Mouse (Mus musculus) megakaryocyte-erythroid progenitor cell, adult 5-6 weeks (primary cell): Measurements from ENCODE around the gene Pkd1. TPM values are rescaled to one million over a fixed set of nuclear protein-coding genes. Genes with fewer than 3 reads are reported as not detected.
A peak's percentile ranks its signal among the peaks of the same experiment; 100 is the strongest.

ENCODE experiments used
- ATAC-seq: replicated peaks from 2 replicates; pipeline ENCODE4 v1.8.0; 2016; ENCODE audit warnings: mild to moderate bottlenecking, inconsistent platforms; ENCODE audit not compliant: severe bottlenecking, poor library complexity, low FRiP score, low TSS enrichment
- total RNA-seq, 2 experiments: library from RNA; stranded (forward) in 1 of 2; stranded (reverse) in 1 of 2; fragments of 200-1000, 215-1000 nt in 1 of 2; fragments of >200 nt in 1 of 2; fragmentation: Nextera tagmentation in 1 of 2; gene quantifications; 2 replicates each; pipeline ENCODE4 v1.2.3; 2014 to 2017

Pkd1 gene
- total RNA-seq, 2 experiments from 2014 or later: 5.4 to 20.5 TPM

- peak; percentile 23; the same call in 1 of the 2 replicates for ATAC-seq
These were observed 45.8 kb downstream of the Pkd1 start for GRCm38 (mm10) chr17:24595126-24596072.

DNA sequence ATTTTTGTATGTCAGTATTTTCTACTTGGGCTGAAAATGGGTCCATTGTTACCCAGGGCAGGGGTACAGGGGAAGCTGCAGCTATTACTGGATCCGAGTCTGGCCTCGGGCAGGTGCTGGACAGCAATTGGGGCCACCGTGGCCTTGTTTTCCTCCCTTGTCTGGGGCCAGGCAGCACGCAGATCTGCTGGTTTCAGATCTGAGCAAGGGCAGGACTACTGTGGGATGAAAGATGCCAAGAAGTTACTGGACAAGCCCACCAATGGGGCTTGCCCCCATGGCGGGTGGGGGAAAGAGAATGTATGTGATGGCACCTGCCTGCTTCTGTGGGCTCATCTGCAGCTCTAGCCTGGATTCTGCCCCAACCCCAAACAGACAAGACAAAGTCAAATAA lies 46.4 kb downstream of the Pkd1 start:
- no peak for ATAC-seq

- no peak for ATAC-seq
These were observed 47.0 kb downstream of the Pkd1 start for GRCm38 (mm10) chr17:24596471-24597183.

GRCm38 (mm10) chr17:24597989-24598388 lies 48.4 kb downstream of the Pkd1 start:
- no peak for ATAC-seq

DNA sequence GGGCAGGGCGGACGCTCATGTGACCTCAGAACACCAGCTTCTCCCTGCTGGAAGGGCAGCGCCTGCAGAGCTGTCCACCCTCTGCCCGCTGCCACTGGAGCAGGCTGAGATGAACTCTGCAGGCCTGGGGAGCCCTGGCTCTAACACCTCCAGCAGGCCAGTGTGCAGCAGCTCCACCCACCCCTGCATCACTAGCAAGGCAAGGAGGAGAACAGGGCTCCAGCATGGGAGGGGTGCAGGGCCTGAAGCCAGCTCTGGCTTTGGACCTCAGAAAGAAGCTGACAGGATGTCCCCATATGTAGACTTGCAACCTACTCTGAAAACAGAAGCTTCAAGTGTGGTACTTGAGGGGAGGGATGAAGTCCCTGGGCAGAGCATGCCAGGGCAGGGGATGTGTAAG lies 50.9 kb downstream of the Pkd1 start:
- ATAC-seq: no peak

GRCm38 (mm10) chr17:24603961-24604360 lies 54.3 kb downstream of the Pkd1 start:
- ATAC-seq: no peak

GRCm38 (mm10) chr17:24604557-24604956 lies 54.9 kb downstream of the Pkd1 start:
- ATAC-seq: no peak

- peak; percentile 53 for ATAC-seq
These were observed 58.7 kb downstream of the Pkd1 start for GRCm38 (mm10) chr17:24608370-24608769.

- ATAC-seq: peak; percentile 89
These were observed 59.2 kb downstream of the Pkd1 start for GRCm38 (mm10) chr17:24608874-24609273.

DNA sequence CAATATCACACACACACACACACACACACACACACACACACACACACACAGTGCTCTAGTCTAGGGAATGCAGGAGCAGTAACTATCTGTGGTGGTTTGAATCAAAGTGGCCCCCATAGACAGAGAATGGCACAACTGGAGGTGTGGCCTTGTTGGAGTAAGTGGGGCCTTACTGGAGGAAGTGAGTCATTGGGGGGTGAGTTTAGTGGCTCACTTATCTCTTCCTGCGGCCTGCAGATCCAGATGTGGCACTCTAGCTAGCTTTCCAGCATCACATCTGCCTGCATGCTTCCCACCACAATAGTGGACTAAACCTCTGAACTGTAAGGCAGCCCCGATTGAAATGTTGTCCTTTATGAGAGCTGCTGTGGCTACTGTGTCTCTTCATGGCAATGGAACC lies 61.1 kb downstream of the Pkd1 start:
- peak; percentile 64 for ATAC-seq

- peak; percentile 90 for ATAC-seq
These were observed 68.0 kb downstream of the Pkd1 start for GRCm38 (mm10) chr17:24617561-24618194.

DNA sequence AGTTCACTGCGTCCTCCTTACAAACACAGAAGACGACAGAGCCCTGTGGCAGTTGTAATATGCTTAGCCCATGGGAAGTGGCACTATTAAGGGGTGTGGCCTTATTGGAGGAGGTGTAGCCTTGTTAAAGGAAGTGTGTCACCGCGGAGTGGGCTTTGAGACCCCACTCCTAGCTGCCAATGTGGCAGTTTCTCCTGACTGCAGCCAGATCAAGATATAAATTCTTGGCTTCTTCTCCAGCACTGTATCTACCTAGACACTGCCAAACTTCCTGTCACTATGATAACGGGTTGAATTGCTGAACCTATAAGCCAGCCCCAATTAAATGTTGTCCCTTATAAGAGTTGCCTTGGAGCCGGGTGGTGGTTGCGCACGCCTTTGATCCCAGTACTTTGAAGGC lies 75.8 kb downstream of the Pkd1 start:
- ATAC-seq: no peak

- peak; percentile 66 for ATAC-seq
These were observed 79.0 kb downstream of the Pkd1 start for GRCm38 (mm10) chr17:24628646-24629045.

GRCm38 (mm10) chr17:24630072-24630471 lies 80.4 kb downstream of the Pkd1 start:
- no peak for ATAC-seq

GRCm38 (mm10) chr17:24632167-24632812 lies 82.7 kb downstream of the Pkd1 start, which contains the start of the genes Tsc2 and Nthl1:
Gene Tsc2 (minus strand): TSS chr17:24632630.
Gene Nthl1 (plus strand): TSS chr17:24632680.
- ATAC-seq: peak; percentile 71

- ATAC-seq: peak; percentile 38; the same call in 1 of the 2 replicates
These were observed 83.3 kb downstream of the Pkd1 start for GRCm38 (mm10) chr17:24632813-24633449.

DNA sequence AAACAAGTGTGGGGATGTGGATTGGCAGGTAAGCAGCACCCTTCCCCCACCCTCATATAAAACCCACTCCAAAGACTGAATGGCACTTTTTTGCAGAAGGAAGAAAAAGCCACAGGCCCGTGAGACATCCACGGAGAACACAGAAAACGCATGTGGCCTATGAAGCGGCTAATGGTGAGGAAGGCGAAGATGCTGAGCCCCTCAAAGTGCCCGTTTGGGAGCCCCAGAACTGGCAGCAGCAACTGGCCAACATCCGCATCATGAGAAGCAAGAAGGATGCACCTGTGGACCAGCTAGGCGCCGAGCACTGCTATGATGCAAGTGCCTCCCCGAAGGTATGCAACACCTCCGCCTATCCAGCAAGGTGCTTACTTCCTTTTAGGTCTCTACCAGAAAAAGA lies 84.2 kb downstream of the Pkd1 start:
- no peak for ATAC-seq

GRCm38 (mm10) chr17:24635024-24635423 lies 85.4 kb downstream of the Pkd1 start:
- no peak for ATAC-seq

DNA sequence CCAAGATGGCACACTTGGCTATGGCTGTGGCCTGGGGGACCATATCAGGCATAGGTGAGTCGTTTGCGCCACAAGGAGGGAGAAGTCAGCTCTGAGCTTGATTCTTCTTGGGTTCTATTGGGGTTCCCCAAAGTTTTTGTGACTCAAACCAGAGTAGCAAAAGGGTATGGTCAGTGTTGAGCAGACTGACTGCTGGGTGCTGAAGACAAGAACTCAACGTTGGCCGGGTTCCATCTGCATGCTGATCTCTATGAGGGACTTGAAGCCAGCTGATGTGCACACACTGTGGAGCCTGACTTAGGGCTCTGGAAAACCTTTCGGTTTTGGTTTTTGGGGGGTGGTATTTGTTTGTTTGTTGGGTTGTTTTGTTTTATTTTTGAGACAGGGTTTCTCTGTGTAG lies 86.1 kb downstream of the Pkd1 start:
- no peak for ATAC-seq
